Mouse (Mus musculus) spleen, adult 2 months (tissue): ENCODE results near the gene Vav2. TPM values are rescaled to one million over a fixed set of nuclear protein-coding genes. Genes with fewer than 3 reads are reported as not detected.

Source experiments
- DNase-seq, 2 experiments: peaks; one replicate each; pipeline versions ENCODE4 v3.0.0 to v3.0.0-alpha.2; 2012 to 2021; ENCODE audit warnings: low spot score in 2 of 2, low read depth in 1 of 2
- H3K27ac ChIP-seq: fragments of 200-500 bp; 2 replicates; pipeline ENCODE4 v1.5.1; 2012; ENCODE audit warnings: low read length, inconsistent platforms; ENCODE audit not compliant: insufficient read depth
- H3K27me3 ChIP-seq: fragments of 200-500 bp; 2 replicates; pipeline ENCODE4 v1.6.1; 2012; ENCODE audit warnings: mild to moderate bottlenecking, moderate library complexity, low read length, inconsistent platforms; ENCODE audit not compliant: control insufficient read depth, insufficient read depth
- H3K36me3 ChIP-seq: fragments of 200-500 bp; 2 replicates; pipeline ENCODE4 v1.6.1; 2012; ENCODE audit warnings: mild to moderate bottlenecking, low read length, inconsistent platforms; ENCODE audit not compliant: control insufficient read depth, insufficient read depth
- H3K4me1 ChIP-seq: fragments of 200-500 bp; 2 replicates; pipeline ENCODE4 v1.6.1; 2011; ENCODE audit warnings: inconsistent platforms; ENCODE audit not compliant: control insufficient read depth, insufficient read depth, insufficient read length
- H3K4me3 ChIP-seq: fragments of 200-500 bp; 2 replicates; pipeline ENCODE4 v1.5.1; 2011; ENCODE audit warnings: mild to moderate bottlenecking, inconsistent platforms; ENCODE audit not compliant: insufficient read depth, insufficient read length; ENCODE audit errors: extremely low read depth
- CTCF ChIP-seq: fragments of 200-500 bp; IDR thresholded peaks from 2 replicates; pipeline ENCODE4 v1.5.1; 2011; ENCODE audit warnings: mild to moderate bottlenecking, inconsistent platforms; ENCODE audit not compliant: insufficient read depth, insufficient read length, insufficient replicate concordance; ENCODE audit errors: extremely low read depth
- POLR2A ChIP-seq: fragments of 200-500 bp; IDR thresholded peaks from 2 replicates; pipeline ENCODE4 v1.6.1; 2011; ENCODE audit warnings: low read depth, low read length, inconsistent platforms
- WGBS: fragments of 180-500 bp; shearing (Covaris S2); methylation state at CpG from one replicate; pipeline ENCODE4 v1.1.7; 2018; 5-methylcytosine and 5-hydroxymethylcytosine counted together
- polyA plus RNA-seq: library from polyadenylated mRNA; depleted of rRNA; stranded (reverse); fragments of >200 nt; gene quantifications from 2 replicates; pipeline ENCODE4 v1.2.3, GENCODE M21; 2012

Gene Vav2
- polyA plus RNA-seq, 1 experiment: 53.8 TPM

GRCm38 (mm10) chr2:27373349-27373748 lies 53.5 kb downstream of the Vav2 start:
- Histone ChIP-seq H3K27ac (peak overlapping the region; percentile 41), H3K36me3 (peaks cover 4% of the 10 kb centered on the region; the same call in 1 of the 2 replicates), H3K4me1 (peaks cover 8% of the 10 kb centered on the region; the same call in 1 of the 2 replicates), H3K4me3 (no peak overlapping the region), H3K27me3 (no peaks in the 10 kb centered on the region)
- WGBS: 75% methylated on average over 12 of the region's 12 CpGs
- TF ChIP-seq POLR2A (no peak), CTCF (no peak)
- DNase-seq: no peak

DNA sequence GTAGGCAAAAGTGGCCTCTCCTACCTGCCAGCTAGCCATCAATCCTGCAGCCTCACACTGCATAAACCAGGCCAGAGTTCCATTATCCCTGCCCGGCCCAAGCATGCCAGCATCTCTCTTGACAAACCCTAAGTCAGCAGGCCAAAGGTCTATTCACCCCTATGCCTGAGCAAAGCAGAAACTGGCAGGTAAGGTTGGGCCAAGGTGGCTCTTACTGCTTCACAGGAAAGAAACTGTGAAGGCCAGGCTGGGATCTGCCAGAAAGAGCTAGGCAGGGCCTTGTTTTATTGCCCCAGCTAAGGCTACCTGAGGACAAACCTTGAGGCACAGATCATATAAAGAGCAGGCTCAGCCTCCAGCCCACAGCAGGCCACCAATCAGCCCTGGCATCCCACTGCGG lies 55.4 kb downstream of the Vav2 start:
- H3K27me3 ChIP-seq: no peaks in the 10 kb centered on the region
- TF ChIP-seq POLR2A (no peak), CTCF (no peak)
- peaks cover 6% of the 10 kb centered on the region; the same call in 1 of the 2 replicates for H3K4me1 ChIP-seq
- no peak overlapping the region for H3K27ac ChIP-seq
- WGBS: 86% methylated on average over 2 of the region's 2 CpGs
- H3K36me3 ChIP-seq: peaks cover 4% of the 10 kb centered on the region; the same call in 1 of the 2 replicates
- no peak overlapping the region for H3K4me3 ChIP-seq
- no peak for DNase-seq

DNA sequence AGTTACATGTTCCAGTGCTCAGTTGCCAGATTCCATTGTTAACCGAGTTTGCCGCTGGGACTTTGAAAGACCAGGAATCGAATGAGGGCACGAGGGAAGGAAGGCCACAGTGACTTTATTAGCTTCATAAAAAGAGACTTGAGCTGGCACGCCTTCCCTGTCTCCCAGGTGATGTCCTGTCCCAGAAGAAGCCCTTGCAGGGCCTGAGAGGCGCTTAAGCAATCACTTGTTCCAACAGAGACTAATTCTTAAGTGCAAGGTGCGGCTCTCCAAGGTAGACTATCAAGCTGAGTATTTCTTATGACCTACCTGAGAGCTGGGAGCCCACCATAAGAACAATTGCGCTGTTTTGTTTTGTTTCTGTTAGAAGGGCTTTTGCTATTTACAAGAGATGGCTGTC lies 57.9 kb downstream of the Vav2 start:
- H3K27me3 ChIP-seq: no peaks in the 10 kb centered on the region
- H3K36me3 ChIP-seq: peaks cover 4% of the 10 kb centered on the region; the same call in 1 of the 2 replicates
- peaks cover 5% of the 10 kb centered on the region; the same call in 1 of the 2 replicates for H3K4me1 ChIP-seq
- no peak for TF ChIP-seq POLR2A
- no peak for TF ChIP-seq CTCF
- no peak overlapping the region for H3K4me3 ChIP-seq
- DNase-seq: no peak
- H3K27ac ChIP-seq: no peak overlapping the region
- WGBS: 90% methylated on average over 8 of the region's 8 CpGs

- no peaks in the 10 kb centered on the region for H3K4me1 ChIP-seq
- no peak for DNase-seq
- H3K27me3 ChIP-seq: no peaks in the 10 kb centered on the region
- H3K4me3 ChIP-seq: no peak overlapping the region
- peaks cover 4% of the 10 kb centered on the region; the same call in 1 of the 2 replicates for H3K36me3 ChIP-seq
- no peak for TF ChIP-seq CTCF
- TF ChIP-seq POLR2A: no peak
- 83% methylated on average over 4 of the region's 4 CpGs for WGBS
- no peak overlapping the region for H3K27ac ChIP-seq
Measured at GRCm38 (mm10) chr2:27365296-27365695, 61.5 kb downstream of the Vav2 start.

DNA sequence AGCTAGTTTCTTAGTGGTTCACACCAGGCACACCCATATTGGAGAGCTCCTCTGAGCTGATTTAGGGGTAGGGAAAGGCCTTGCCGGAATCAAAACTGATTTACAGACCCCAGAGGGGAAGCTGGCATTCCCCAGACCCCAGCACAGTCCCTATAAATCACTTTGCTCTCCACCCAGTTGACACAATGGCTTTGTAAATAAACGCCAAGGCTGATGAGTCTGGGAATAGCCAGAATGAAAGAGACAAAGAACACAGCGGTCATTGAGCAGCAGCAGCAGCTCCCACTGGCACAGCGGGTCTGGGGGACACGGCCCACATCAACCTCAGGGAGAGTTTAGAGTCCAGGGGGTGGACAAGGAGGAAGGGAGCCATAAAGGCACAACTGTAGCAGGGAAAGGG lies 65.0 kb downstream of the Vav2 start:
- no peak for TF ChIP-seq CTCF
- no peak for TF ChIP-seq POLR2A
- Histone ChIP-seq H3K4me1 (0 out of 2 replicates have a peak, but pooled peaks cover under 1% of the 10 kb centered on the region), H3K27me3 (no peaks in the 10 kb centered on the region), H3K4me3 (no peak overlapping the region), H3K36me3 (no peaks in the 10 kb centered on the region), H3K27ac (no peak overlapping the region)
- no peak for DNase-seq
- WGBS: 83% methylated on average over 5 of the region's 5 CpGs

DNA sequence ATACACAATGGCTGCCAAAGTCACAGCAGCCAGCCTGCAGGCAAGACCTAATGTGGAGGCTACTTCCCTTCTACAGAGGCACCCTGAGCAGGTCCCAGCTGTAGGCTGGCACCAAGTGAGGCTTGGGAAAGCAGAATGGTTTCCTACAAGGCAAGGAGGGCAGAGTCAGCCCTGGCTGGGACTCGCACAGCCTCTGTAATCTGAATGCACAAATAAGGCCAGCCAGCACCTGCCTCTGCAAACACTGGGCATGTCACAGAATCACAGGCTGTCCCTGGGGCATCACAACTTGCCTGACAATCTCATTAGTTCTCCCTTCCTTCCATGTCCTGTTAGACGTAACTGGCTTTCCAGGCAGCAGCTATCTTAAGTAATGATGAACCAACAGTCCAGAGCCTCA lies 68.4 kb downstream of the Vav2 start:
- Histone ChIP-seq H3K27ac (no peak overlapping the region), H3K27me3 (no peaks in the 10 kb centered on the region), H3K4me1 (peaks cover 24% of the 10 kb centered on the region; the same call in 1 of the 2 replicates), H3K36me3 (no peaks in the 10 kb centered on the region), H3K4me3 (no peak overlapping the region)
- no peak for DNase-seq
- 80% methylated on average over 2 of the region's 2 CpGs for WGBS
- TF ChIP-seq POLR2A: no peak
- no peak for TF ChIP-seq CTCF

GRCm38 (mm10) chr2:27355684-27356083 lies 71.1 kb downstream of the Vav2 start:
- no peaks in the 10 kb centered on the region for H3K27me3 ChIP-seq
- WGBS: 51% methylated on average over 4 of the region's 4 CpGs
- TF ChIP-seq CTCF: no peak
- TF ChIP-seq POLR2A: no peak
- peaks cover 27% of the 10 kb centered on the region; the same call in 1 of the 2 replicates for H3K4me1 ChIP-seq
- no peak for DNase-seq
- peak overlapping the region; percentile 68 for H3K27ac ChIP-seq
- H3K4me3 ChIP-seq: no peak overlapping the region
- peaks cover 2% of the 10 kb centered on the region; the same call in 1 of the 2 replicates for H3K36me3 ChIP-seq
